Mouse (Mus musculus) G1E (cell line): ENCODE results near the gene Ccer2. TPM values are rescaled to one million over a fixed set of nuclear protein-coding genes. Genes with fewer than 3 reads are reported as not detected.

Experiments used
- ATAC-seq: 2 replicates; pipeline ENCODE4 v1.8.0; 2016; ENCODE audit warnings: mild to moderate bottlenecking; ENCODE audit not compliant: insufficient number of reproducible peaks, poor library complexity, low FRiP score, severe bottlenecking; ENCODE audit errors: extremely low read depth
- DNase-seq: peaks from one replicate; pipeline ENCODE4 v3.0.0; 2012; ENCODE audit warnings: low spot score
- H3K27me3 ChIP-seq: 2 replicates; pipeline ENCODE4 v1.6.1; 2012; ENCODE audit warnings: mild to moderate bottlenecking, low read length, inconsistent platforms; ENCODE audit not compliant: insufficient read depth
- H3K36me3 ChIP-seq: replicated peaks from 2 replicates; pipeline ENCODE3; 2012; ENCODE audit warnings: mild to moderate bottlenecking, inconsistent platforms
- H3K4me1 ChIP-seq: 2 replicates; pipeline ENCODE4 v1.6.1; 2012; ENCODE audit warnings: low read depth, low read length, inconsistent platforms, mixed read lengths; ENCODE audit not compliant: insufficient read depth
- H3K4me3 ChIP-seq: 2 replicates; pipeline ENCODE4 v1.5.1; 2012; ENCODE audit warnings: low read depth, mild to moderate bottlenecking, inconsistent platforms, low read length, moderate library complexity, mixed read lengths
- H3K9me3 ChIP-seq: replicated peaks from 2 replicates; pipeline ENCODE4 v1.6.1; 2012; ENCODE audit warnings: inconsistent platforms
- CTCF ChIP-seq: IDR thresholded peaks from 2 replicates; pipeline ENCODE4 v1.5.1; 2012; ENCODE audit warnings: low read depth, low read length, inconsistent platforms, mixed read lengths
- GATA1 ChIP-seq: IDR thresholded peaks from 2 replicates; pipeline ENCODE4 v1.6.1; 2012; ENCODE audit warnings: borderline replicate concordance, low read length, inconsistent platforms, mixed read lengths
- GATA2 ChIP-seq: IDR thresholded peaks from 2 replicates; pipeline ENCODE4 v1.6.1; 2012; ENCODE audit warnings: low read depth, low read length, inconsistent platforms, borderline replicate concordance
- POLR2AphosphoS5 ChIP-seq: IDR thresholded peaks from 2 replicates; pipeline ENCODE4 v1.6.1; 2012; ENCODE audit warnings: low read depth, low read length, inconsistent platforms; ENCODE audit not compliant: insufficient replicate concordance
- TAL1 ChIP-seq: conservative IDR thresholded peaks from 2 replicates; pipeline ENCODE4 v1.6.1; 2012; ENCODE audit warnings: low read depth, low read length, inconsistent platforms, mixed read lengths
- polyA plus RNA-seq: library from polyadenylated mRNA; stranded (reverse); fragments of >175 nt; gene quantifications from 2 replicates; pipeline ENCODE4 v1.2.3, GENCODE M21; 2012
- total RNA-seq, 2 experiments: library from RNA; stranded (forward) in 1 of 2; stranded (reverse) in 1 of 2; fragments of 200-1000 nt in 1 of 2; fragments of >200 nt in 1 of 2; fragmentation: Nextera tagmentation in 1 of 2; gene quantifications; 2 replicates each; pipeline ENCODE4 v1.2.3; 2014 to 2017

The Ccer2 gene
- total RNA-seq (2014; fragmentation: Nextera tagmentation) (not detected in 2 replicates), total RNA-seq (2017) (not detected in 2 replicates), polyA plus RNA-seq (not detected in 2 replicates)

DNA sequence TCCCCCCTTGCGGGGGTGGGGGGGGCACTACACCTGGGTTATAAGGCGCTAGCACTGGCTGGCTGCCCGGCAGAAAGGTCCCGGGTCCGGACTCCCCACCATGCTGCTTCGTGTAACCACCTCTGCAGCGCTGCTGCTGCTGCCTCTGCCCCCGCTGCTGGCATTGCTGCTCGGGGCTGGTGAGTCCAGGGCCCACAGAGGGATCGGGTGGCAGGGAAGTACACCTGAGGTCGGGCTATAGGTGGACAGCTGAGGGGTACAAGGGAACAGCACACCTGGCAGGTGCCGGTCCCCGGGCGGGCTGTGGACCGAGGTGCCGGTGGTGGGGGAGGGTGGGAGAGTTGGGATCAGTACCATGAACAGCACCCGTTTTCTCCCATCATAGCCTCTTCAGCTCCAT lies at the start of gene Ccer2:
Gene Ccer2 (plus strand): TSS at position 96 of the 400 bp plus-strand sequence.
- DNase-seq (no peak), ATAC-seq (no peak)
- Histone ChIP-seq H3K4me1 (peaks cover 7% of the 10 kb centered on the region; the same call in 1 of the 2 replicates), H3K27me3 (peaks cover 13% of the 10 kb centered on the region; the same call in 1 of the 2 replicates), H3K4me3 (no peak within 1 kb of the TSS), H3K9me3 (no peaks in the 10 kb centered on the region), H3K36me3 (peaks cover 60% of the 10 kb centered on the region)
- no peak for TF ChIP-seq POLR2AphosphoS5
- TF ChIP-seq TAL1: no peak
- TF ChIP-seq CTCF: no peak
- TF ChIP-seq GATA1: no peak
- no peak for TF ChIP-seq GATA2

DNA sequence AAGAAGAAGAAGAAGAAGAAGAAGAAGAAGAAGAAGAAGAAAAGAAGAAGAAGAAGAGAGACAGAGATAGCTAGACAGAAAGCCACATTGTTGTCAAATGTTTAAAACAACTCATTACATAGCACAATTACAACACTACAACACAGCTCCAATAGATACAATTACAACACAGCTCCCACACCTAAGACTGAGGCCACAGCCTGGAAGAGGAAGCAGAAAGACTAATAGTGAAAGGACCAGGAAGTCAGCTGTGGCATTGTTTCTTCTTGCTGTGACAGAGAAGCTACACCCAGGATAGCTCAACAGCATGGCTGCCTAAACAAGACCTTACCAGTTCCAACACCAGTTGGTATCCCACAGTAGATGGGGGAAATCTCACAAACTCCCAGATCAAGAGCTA lies 46.5 kb upstream of the Ccer2 start:
- DNase-seq (no peak), ATAC-seq (no peak)
- Histone ChIP-seq H3K9me3 (no peaks in the 10 kb centered on the region; the same call in 1 of the 2 replicates), H3K27me3 (no peaks in the 10 kb centered on the region), H3K36me3 (no peaks in the 10 kb centered on the region), H3K4me3 (no peak overlapping the region), H3K4me1 (no peaks in the 10 kb centered on the region; the same call in 1 of the 2 replicates)
- TF ChIP-seq GATA2 (no peak), CTCF (no peak), GATA1 (no peak), POLR2AphosphoS5 (no peak), TAL1 (no peak)

DNA sequence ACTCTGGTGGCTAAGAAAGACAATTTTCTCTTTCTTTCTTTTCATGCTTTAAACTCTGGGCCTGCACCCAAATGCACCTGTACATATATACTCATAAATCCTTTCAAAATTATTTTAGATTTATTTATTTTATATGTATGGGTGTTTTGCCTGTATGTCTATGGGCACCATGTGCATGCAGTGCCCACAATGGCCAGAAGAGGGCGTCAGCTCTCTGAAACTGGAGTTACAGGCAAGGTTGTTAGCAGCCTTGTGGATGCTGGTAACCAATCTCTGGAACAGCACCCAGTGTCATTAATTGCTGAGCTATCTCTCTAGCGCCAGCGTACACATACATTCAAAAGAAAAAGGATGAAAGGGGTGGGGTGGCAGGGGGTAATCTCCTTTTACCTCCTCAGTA lies 45.0 kb upstream of the Ccer2 start:
- Histone ChIP-seq H3K9me3 (no peaks in the 10 kb centered on the region; the same call in 1 of the 2 replicates), H3K4me1 (no peaks in the 10 kb centered on the region; the same call in 1 of the 2 replicates), H3K27me3 (no peaks in the 10 kb centered on the region), H3K36me3 (no peaks in the 10 kb centered on the region), H3K4me3 (no peak overlapping the region)
- TF ChIP-seq CTCF (peak; percentile 43; the same call in 1 of the 2 replicates), GATA1 (no peak)
- ATAC-seq (no peak), DNase-seq (no peak)

DNA sequence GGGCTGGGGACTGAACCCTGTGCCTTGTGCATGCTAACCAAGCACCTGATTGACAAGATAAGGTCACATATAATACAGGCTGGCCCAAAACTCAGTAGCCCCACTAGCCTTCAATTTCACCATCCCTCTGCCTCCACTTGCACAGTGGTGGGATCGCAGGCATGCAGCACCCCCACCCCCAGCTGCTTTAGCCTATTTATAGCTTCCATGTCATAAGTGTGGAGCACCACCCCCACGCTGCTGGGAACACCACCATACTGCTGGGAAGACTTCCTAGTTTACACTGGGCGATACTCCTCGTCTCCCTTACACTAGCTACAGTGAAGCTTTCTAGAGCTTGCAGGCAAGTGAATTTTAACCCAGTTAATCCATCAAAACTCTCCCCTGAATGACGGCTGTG lies 41.3 kb upstream of the Ccer2 start:
- Histone ChIP-seq H3K9me3 (no peaks in the 10 kb centered on the region), H3K27me3 (no peaks in the 10 kb centered on the region; the same call in 1 of the 2 replicates), H3K4me1 (no peaks in the 10 kb centered on the region), H3K4me3 (no peak overlapping the region), H3K36me3 (no peaks in the 10 kb centered on the region)
- TF ChIP-seq CTCF: no peak
- no peak for TF ChIP-seq POLR2AphosphoS5
- TF ChIP-seq GATA2: no peak
- TF ChIP-seq GATA1: no peak
- no peak for TF ChIP-seq TAL1
- ATAC-seq (no peak), DNase-seq (no peak)

DNA sequence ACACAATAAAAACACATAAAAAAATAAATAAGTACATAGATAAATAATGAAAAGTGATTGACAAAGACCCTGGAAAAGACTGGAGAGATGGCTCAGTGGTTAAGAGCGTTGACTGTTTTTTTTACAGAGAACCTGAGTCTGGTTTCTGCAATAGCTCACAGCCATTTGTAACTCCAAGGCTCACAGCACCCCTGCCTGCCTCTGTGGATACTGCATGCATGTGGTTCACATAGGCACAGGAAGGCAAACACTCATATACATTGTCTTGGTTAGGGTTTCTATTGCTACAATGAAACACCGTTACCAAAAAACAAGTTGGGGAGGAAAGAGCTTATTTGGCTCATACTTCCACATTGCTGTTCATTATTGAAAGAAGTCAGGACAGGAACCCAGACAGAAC lies 40.4 kb upstream of the Ccer2 start:
- Histone ChIP-seq H3K9me3 (no peaks in the 10 kb centered on the region), H3K4me3 (no peak overlapping the region), H3K27me3 (no peaks in the 10 kb centered on the region; the same call in 1 of the 2 replicates), H3K4me1 (no peaks in the 10 kb centered on the region), H3K36me3 (no peaks in the 10 kb centered on the region)
- TF ChIP-seq GATA1 (no peak), GATA2 (no peak), TAL1 (no peak), POLR2AphosphoS5 (no peak), CTCF (no peak)
- DNase-seq: no peak
- no peak for ATAC-seq

DNA sequence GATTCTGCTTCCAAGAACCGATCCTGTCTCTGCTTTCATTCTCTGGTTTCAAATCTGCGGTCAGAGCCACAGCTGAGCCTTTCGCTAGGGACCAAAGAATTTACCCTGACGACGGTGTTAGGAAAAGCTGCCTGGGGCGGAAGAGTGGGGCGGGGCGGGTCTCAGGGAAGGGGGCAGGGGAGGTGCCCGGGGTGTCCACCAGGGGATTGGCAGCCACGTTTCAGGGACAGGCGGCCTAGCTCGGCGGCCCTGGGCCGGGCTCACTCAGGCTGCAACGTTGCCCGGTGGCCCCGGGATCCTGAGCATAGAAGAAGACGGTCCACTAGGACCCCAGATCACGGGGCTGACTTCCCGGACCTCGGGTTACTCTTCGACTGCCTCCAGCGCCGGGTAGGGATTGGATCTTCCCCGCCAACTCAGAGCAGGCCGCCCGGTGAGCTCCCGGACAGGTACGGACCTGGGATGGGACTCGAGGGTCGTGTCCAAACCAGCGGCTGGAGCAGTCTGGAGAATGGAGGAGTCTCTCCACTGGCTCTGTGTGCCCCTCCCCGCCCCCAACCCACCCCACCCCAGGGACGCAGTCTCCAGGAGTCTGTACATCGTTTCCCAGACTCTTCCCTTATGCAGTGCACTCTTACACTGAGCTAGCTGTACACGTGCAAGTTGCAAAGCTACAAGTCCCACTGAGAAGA lies 39.2 kb upstream of the Ccer2 start, which contains the start of gene Fbxo17:
Gene Fbxo17 (plus strand): TSS at position 215 of the 692 bp plus-strand sequence.
- Histone ChIP-seq H3K4me3 (no peak within 1 kb of the TSS), H3K36me3 (no peaks in the 10 kb centered on the region), H3K9me3 (no peaks in the 10 kb centered on the region), H3K27me3 (no peaks in the 10 kb centered on the region; the same call in 1 of the 2 replicates), H3K4me1 (no peaks in the 10 kb centered on the region)
- TF ChIP-seq CTCF (no peak), GATA1 (no peak), GATA2 (no peak), POLR2AphosphoS5 (no peak), TAL1 (no peak)
- ATAC-seq (no peak), DNase-seq (no peak)
